Mouse (Mus musculus) kidney, embryonic 15.5 days (tissue): ENCODE data around the gene Cdkal1. TPM values are rescaled to one million over a fixed set of nuclear protein-coding genes. Genes with fewer than 3 reads are reported as not detected.

ENCODE experiments used
- ATAC-seq: fragments of 200-750 bp; cut with Nextera tagmentation; replicated peaks from 2 replicates; pipeline ENCODE4 v1.8.0; 2017; ENCODE audit warnings: moderate TSS enrichment; ENCODE audit not compliant: low FRiP score
- H3K27ac ChIP-seq: fragments of 300-500 bp; sonication (generic); 2 replicates; pipeline ENCODE4 v1.5.1; 2015; ENCODE audit warnings: mild to moderate bottlenecking, inconsistent platforms
- H3K27me3 ChIP-seq: fragments of 300-500 bp; sonication (generic); 2 replicates; pipeline ENCODE4 v1.6.1; 2015; ENCODE audit warnings: inconsistent platforms
- H3K36me3 ChIP-seq: fragments of 300-500 bp; sonication (generic); 2 replicates; pipeline ENCODE4 v1.6.1; 2015; ENCODE audit warnings: inconsistent platforms
- H3K4me1 ChIP-seq: fragments of 300-500 bp; sonication (generic); 2 replicates; pipeline ENCODE4 v1.6.1; 2015; ENCODE audit warnings: inconsistent platforms
- H3K4me2 ChIP-seq: fragments of 300-500 bp; sonication (generic); 2 replicates; pipeline ENCODE4 v1.6.1; 2015; ENCODE audit warnings: moderate library complexity, mild to moderate bottlenecking, inconsistent platforms
- H3K4me3 ChIP-seq: fragments of 300-500 bp; sonication (generic); replicated peaks from 2 replicates; pipeline ENCODE4 v1.5.1; 2015; ENCODE audit warnings: mild to moderate bottlenecking, inconsistent platforms
- H3K9ac ChIP-seq: fragments of 300-500 bp; sonication (generic); 2 replicates; pipeline ENCODE4 v1.6.1; 2015; ENCODE audit warnings: mild to moderate bottlenecking, inconsistent platforms
- H3K9me3 ChIP-seq: fragments of 300-500 bp; sonication (generic); replicated peaks from 2 replicates; pipeline ENCODE4 v1.6.1; 2016; ENCODE audit warnings: inconsistent platforms
- WGBS: fragments of 180-500 bp; shearing (Covaris S2); methylation state at CpG from one replicate; pipeline ENCODE4 v1.1.7; 2015; ENCODE audit warnings: mixed read lengths; 5-methylcytosine and 5-hydroxymethylcytosine counted together
- polyA plus RNA-seq: library from polyadenylated mRNA; unstranded; fragments of >200 nt; fragmentation: Nextera tagmentation; extraction: Ambion mirVana; gene quantifications from 2 replicates; pipeline ENCODE4 v1.2.1, GENCODE M21; 2015

The Cdkal1 gene
- polyA plus RNA-seq, 1 experiment from 2014 or later: 33.5 TPM

DNA sequence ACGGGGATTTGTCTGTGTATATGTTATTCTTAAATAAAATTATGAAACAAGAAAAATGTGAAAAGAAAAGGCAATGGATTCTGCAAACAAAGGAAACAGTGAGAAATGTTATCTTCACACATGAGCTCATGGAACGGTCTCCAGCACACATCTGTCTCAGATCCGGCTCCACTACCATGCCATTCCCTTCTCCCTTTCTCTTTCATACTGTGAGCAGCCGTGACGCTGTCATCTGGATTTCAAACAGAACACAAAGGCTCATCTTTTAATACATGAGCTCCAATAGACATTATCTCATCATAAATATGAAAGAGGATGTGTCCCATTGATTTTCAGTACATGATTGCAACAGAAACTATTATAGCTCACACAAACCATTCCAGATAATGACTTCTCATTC lies 265.3 kb downstream of the Cdkal1 start:
- no peaks in the 10 kb centered on the region for H3K4me1 ChIP-seq
- H3K27me3 ChIP-seq: no peaks in the 10 kb centered on the region
- H3K27ac ChIP-seq: no peak overlapping the region
- H3K36me3 ChIP-seq: 0 out of 2 replicates have a peak, but pooled peaks cover 4% of the 10 kb centered on the region
- no peak overlapping the region for H3K9ac ChIP-seq
- H3K9me3 ChIP-seq: peaks cover 3% of the 10 kb centered on the region; the same call in 1 of the 2 replicates
- no peak overlapping the region for H3K4me2 ChIP-seq
- WGBS: 93% methylated on average over 5 of the region's 5 CpGs
- no peak overlapping the region for H3K4me3 ChIP-seq
- no peak for ATAC-seq

DNA sequence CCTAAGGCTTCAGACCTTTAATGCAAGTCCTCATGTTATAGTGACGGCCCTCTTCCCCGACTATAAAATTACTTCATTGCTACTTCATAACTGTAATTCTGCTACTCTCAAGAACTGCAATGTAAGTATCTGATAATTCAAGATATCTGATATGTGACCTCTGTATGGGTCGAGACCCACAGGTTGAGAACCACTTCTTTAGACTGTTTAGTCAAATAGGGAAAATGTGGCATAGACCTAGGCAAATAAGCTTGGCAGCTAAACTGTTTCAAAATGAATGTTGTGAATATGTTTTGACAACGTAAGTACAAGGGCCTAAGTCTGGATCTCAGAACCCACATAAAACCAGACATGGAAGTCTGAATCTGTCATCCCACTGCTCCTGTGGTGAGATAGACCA lies 266.8 kb downstream of the Cdkal1 start:
- H3K27ac ChIP-seq: no peak overlapping the region
- no peaks in the 10 kb centered on the region for H3K4me1 ChIP-seq
- no peak overlapping the region for H3K9ac ChIP-seq
- H3K4me2 ChIP-seq: no peak overlapping the region
- no peaks in the 10 kb centered on the region for H3K27me3 ChIP-seq
- no peak for ATAC-seq
- H3K9me3 ChIP-seq: peaks cover 3% of the 10 kb centered on the region; the same call in 1 of the 2 replicates
- 0 out of 2 replicates have a peak, but pooled peaks cover 4% of the 10 kb centered on the region for H3K36me3 ChIP-seq
- H3K4me3 ChIP-seq: no peak overlapping the region
- 92% methylated on average over 4 of the region's 4 CpGs for WGBS

DNA sequence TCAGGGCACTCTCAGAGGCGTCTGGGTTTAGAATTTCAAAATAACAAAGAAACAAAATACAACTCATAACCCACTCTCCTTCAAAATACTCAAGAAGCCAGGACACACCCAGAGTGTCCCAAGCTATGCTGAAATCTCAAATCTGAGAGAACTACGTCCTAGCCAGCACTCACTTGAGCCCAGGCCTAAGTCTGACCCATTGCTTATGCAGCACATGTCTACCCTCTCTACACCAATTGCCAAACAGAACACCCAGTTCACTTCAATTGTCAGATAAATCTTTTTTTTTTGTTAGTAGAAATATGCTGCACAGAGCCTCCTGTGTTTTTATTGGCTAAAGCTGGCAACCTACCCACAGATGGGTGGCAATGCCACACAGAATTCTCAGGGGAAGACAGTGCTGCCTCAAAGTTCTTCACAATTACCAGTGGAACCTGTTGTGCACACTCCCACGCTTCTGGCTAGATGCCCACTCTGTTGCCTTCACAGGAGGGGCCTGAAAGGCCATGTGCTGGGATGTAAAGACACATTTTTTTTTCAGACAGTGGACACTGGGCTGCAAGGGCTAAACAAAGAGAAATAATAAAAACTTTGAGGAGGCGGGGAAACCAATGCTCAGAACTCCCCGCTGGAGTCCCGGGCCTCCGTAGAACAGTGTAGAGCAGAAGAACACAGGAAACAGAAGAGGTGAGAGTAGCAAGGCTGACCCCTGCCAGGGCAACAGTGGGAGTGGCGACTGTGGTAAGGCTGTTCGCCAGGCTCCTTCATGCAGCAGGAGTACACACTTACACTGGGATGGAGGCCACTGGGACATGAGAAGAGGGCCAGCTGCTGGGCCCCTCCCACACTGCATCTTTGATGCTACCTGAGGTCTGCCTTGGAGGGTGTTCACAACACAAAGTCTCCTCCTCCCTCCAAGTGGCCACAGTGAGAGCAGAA lies 273.4 kb downstream of the Cdkal1 start:
- H3K4me1 ChIP-seq: peaks cover 20% of the 10 kb centered on the region
- WGBS: 55% methylated on average over 9 of the region's 9 CpGs
- no peak overlapping the region for H3K27ac ChIP-seq
- H3K9ac ChIP-seq: no peak overlapping the region
- H3K4me3 ChIP-seq: no peak overlapping the region
- no peaks in the 10 kb centered on the region for H3K9me3 ChIP-seq
- no peaks in the 10 kb centered on the region for H3K36me3 ChIP-seq
- H3K4me2 ChIP-seq: no peak overlapping the region
- H3K27me3 ChIP-seq: no peaks in the 10 kb centered on the region
- ATAC-seq: 0 out of 2 replicates have a peak, but pooled peaks have one; percentile 40

DNA sequence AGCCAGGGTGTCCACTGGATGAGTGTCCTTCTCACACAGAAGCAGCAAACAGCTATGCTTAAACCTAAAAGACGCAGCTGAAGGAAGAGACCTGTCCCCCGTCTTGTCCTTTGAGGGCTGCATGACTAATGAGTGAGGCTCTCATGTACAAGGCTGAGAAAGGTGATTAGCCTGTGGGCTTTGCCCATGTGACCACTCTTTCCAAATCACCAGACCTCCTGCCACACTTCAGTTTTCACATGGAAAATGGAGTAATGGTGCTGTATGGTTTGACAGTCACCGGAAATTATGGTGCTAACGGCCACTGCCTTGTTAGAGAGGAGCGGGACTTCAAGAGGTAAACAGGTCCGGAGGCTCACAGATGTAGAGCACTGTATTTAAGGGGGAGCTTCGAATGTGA lies 274.7 kb downstream of the Cdkal1 start:
- H3K9me3 ChIP-seq: no peaks in the 10 kb centered on the region
- H3K4me3 ChIP-seq: no peak overlapping the region
- 0 out of 2 replicates have a peak, but pooled peaks have one; percentile 6 for ATAC-seq
- H3K27me3 ChIP-seq: no peaks in the 10 kb centered on the region
- H3K4me1 ChIP-seq: peaks cover 20% of the 10 kb centered on the region
- no peaks in the 10 kb centered on the region for H3K36me3 ChIP-seq
- H3K4me2 ChIP-seq: no peak overlapping the region
- 79% methylated on average over 7 of the region's 7 CpGs for WGBS
- no peak overlapping the region for H3K27ac ChIP-seq
- no peak overlapping the region for H3K9ac ChIP-seq

DNA sequence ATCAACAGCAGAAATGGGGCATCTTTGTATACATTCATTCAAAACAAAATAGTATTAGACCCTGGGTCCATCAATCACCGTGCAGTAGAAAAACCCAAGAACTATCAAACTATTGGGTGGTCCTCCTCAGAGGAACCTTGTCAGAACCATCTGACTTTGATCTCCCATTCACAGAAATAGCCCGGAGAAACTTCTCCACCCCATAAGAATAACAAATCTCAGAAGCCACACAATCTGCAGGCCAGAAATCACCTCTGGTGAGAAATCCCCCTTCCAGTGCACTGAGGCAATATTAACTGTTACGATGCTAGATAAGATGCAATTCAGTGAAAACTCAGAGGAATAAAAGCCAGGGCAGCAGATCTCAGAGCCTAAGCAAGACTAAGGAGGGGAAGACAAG lies 275.5 kb downstream of the Cdkal1 start:
- no peak overlapping the region for H3K4me3 ChIP-seq
- H3K9ac ChIP-seq: no peak overlapping the region
- no peak for ATAC-seq
- H3K4me1 ChIP-seq: peaks cover 20% of the 10 kb centered on the region
- WGBS: 42% methylated on average over 3 of the region's 3 CpGs
- no peak overlapping the region for H3K4me2 ChIP-seq
- no peaks in the 10 kb centered on the region for H3K9me3 ChIP-seq
- no peaks in the 10 kb centered on the region for H3K36me3 ChIP-seq
- no peak overlapping the region for H3K27ac ChIP-seq
- no peaks in the 10 kb centered on the region for H3K27me3 ChIP-seq

DNA sequence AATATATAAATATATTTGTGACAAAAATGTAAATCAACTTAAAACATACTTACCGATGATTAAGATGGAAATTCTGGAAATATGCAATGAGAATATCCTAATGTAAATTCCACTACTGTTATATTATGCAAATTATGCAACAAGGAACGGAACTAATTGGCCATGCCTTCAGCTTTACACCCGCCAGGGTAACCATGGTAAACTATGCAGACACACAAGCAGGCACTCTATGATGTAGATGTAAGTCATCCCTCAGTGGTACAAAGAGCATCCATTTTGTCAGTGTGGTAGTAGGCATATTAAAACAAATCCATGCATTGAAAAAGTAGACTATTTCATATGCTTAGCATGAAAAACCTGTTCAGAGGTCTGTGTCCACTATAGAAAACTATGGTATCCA lies 276.9 kb downstream of the Cdkal1 start:
- H3K27ac ChIP-seq: no peak overlapping the region
- 92% methylated on average over 3 of the region's 3 CpGs for WGBS
- H3K9me3 ChIP-seq: no peaks in the 10 kb centered on the region
- H3K4me1 ChIP-seq: peaks cover 20% of the 10 kb centered on the region
- H3K4me2 ChIP-seq: no peak overlapping the region
- H3K4me3 ChIP-seq: no peak overlapping the region
- no peak for ATAC-seq
- H3K27me3 ChIP-seq: no peaks in the 10 kb centered on the region
- H3K9ac ChIP-seq: no peak overlapping the region
- no peaks in the 10 kb centered on the region for H3K36me3 ChIP-seq

DNA sequence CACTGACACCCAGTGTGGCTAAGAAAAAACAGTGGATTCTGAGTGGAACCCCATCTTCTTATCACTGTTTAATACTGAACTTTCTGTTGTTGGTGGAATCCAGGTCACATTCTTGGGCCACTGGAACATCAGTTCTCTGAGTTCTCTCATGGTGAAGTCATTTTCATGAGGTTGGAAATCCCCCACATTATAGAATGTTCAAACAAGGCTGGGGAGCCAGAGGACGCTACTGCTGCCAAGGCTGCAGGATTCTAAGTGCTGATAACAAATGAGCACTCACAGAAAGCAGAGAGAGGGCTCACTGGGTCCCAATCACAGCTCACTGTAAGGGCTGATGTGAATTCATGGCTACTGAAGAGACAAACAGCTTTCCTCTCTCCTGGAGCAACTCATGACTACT lies 280.7 kb downstream of the Cdkal1 start:
- Histone ChIP-seq H3K9me3 (no peaks in the 10 kb centered on the region), H3K27me3 (no peaks in the 10 kb centered on the region), H3K4me2 (no peak overlapping the region), H3K27ac (no peak overlapping the region), H3K4me1 (peaks cover 5% of the 10 kb centered on the region; the same call in 1 of the 2 replicates), H3K36me3 (no peaks in the 10 kb centered on the region), H3K9ac (no peak overlapping the region), H3K4me3 (no peak overlapping the region)
- WGBS: 62% methylated on average over 1 of the region's 1 CpGs
- ATAC-seq: no peak

DNA sequence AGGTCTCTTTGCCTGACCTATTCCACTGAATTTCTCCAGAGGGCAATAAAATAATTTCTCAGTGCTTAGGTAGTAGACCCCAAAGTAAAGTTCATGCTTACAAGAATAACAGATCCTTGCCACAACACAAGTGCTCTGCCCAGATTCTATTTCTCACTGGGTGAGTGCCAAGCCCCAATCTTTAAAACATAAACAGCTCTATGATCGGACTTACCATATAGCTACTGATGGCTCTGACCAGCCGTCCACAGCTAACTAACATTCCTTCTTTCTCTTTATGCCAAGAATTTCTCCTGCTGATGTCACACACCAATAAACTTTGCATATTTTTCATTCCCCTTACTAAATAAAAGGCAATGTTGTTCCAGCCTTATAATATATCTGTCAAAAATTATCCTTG lies 283.0 kb downstream of the Cdkal1 start:
- Histone ChIP-seq H3K36me3 (no peaks in the 10 kb centered on the region), H3K4me1 (no peaks in the 10 kb centered on the region), H3K9ac (no peak overlapping the region), H3K4me3 (no peak overlapping the region), H3K4me2 (no peak overlapping the region), H3K9me3 (no peaks in the 10 kb centered on the region), H3K27me3 (no peaks in the 10 kb centered on the region), H3K27ac (peak overlapping the region; percentile 20; the same call in 1 of the 2 replicates)
- WGBS: 28% methylated on average over 2 of the region's 2 CpGs
- 0 out of 2 replicates have a peak, but pooled peaks have one; percentile 33 for ATAC-seq

DNA sequence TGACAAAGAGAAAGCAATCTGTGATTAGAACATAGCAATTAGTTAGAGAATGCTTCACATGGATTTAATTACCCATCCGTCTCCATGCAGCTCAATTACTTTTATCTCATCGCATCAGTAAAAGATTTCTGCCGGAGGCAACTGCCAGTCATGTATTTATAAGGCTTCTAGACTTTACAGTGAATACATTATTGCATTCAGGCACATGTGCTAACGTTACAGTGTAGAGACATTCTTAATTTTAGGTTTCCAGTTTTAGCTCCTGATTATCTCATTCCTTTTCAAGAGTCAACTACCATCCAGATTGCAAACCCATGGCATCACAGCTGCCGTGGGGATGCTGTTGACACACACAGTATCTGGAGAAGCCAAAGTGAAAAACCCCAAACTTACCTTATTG lies 289.8 kb downstream of the Cdkal1 start:
- WGBS: 70% methylated on average over 5 of the region's 5 CpGs
- H3K4me1 ChIP-seq: no peaks in the 10 kb centered on the region
- H3K36me3 ChIP-seq: no peaks in the 10 kb centered on the region
- H3K27me3 ChIP-seq: no peaks in the 10 kb centered on the region
- no peak overlapping the region for H3K4me3 ChIP-seq
- H3K27ac ChIP-seq: no peak overlapping the region
- no peak for ATAC-seq
- H3K9me3 ChIP-seq: no peaks in the 10 kb centered on the region
- no peak overlapping the region for H3K4me2 ChIP-seq
- no peak overlapping the region for H3K9ac ChIP-seq

DNA sequence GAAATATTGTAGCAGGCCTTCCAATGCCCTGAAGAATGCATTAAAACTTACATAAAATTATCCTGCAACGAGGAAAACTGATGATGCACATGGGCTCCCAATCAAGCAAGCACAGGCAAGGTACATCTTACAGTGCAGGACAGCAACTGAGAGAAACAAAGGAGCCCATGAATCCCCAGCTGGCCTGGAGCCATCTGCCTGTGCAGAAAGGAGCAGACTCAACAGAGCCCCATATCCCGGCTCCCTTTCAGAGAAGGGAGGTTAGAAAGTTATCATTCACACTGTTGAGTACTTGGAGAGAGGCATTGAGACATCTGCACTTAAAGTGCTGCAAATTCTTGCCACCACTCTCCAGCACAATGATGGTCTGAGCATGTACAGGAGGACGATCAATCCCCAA lies 296.3 kb downstream of the Cdkal1 start:
- no peak overlapping the region for H3K9ac ChIP-seq
- no peak overlapping the region for H3K4me3 ChIP-seq
- no peak overlapping the region for H3K4me2 ChIP-seq
- ATAC-seq: no peak
- H3K27me3 ChIP-seq: no peaks in the 10 kb centered on the region
- 0 out of 2 replicates have a peak, but pooled peaks cover 5% of the 10 kb centered on the region for H3K4me1 ChIP-seq
- no peaks in the 10 kb centered on the region for H3K9me3 ChIP-seq
- no peak overlapping the region for H3K27ac ChIP-seq
- H3K36me3 ChIP-seq: no peaks in the 10 kb centered on the region
- WGBS: 80% methylated on average over 3 of the region's 3 CpGs

DNA sequence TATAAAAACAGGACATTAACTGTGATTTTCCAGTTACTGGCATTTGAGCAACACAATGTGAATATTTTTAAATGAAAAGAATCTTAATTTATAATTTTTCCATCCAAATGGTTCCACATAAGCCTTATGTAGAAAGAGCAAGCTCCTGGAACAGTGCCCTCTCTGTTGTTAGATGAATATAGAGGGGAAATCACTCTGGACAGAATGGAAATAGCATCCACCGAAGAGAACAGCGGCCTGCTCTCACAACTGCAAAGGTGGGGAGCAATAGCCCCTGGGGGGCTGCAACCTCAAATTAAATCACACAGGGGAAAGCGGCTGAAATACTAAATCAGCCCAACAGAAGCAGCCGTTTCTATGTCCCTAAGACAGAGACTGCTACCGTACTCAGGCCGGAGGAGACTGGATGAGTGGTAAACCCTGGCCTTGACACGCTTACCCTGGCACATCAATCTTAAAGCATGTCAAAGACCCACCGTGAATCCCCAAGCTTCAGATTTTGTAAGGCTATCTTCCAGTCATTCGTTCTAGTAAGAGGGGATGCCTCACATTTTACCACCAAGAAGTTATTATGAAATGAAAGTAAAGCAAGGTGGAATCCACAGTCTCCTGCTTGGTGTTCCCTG lies 300.2 kb downstream of the Cdkal1 start:
- Histone ChIP-seq H3K4me1 (0 out of 2 replicates have a peak, but pooled peaks cover 5% of the 10 kb centered on the region), H3K27me3 (no peaks in the 10 kb centered on the region), H3K4me2 (no peak overlapping the region), H3K9me3 (no peaks in the 10 kb centered on the region), H3K9ac (no peak overlapping the region), H3K36me3 (no peaks in the 10 kb centered on the region), H3K4me3 (no peak overlapping the region), H3K27ac (no peak overlapping the region)
- ATAC-seq: no peak
- 58% methylated on average over 9 of the region's 9 CpGs for WGBS

DNA sequence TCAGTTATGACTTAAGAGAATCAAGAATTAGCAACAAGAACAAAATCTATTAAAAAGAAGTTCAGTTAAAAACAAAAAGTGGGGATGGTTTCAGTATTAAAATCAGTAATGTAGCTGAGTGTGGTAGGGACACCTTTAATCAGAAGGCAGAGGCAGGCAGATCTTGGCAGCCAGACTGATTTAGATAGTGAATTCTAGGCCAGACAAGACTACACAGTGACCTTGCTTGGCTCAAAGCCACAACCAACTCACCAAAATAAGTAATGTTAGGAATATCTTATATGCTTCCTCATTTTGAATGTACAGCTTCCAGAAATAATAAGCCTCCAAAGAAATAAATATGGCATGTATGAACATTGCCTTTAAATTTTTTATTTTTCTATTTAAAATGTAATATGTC lies 301.7 kb downstream of the Cdkal1 start:
- ATAC-seq: no peak
- H3K4me3 ChIP-seq: no peak overlapping the region
- H3K4me1 ChIP-seq: 0 out of 2 replicates have a peak, but pooled peaks cover 5% of the 10 kb centered on the region
- H3K9ac ChIP-seq: no peak overlapping the region
- H3K4me2 ChIP-seq: no peak overlapping the region
- H3K27me3 ChIP-seq: no peaks in the 10 kb centered on the region
- H3K36me3 ChIP-seq: no peaks in the 10 kb centered on the region
- no peaks in the 10 kb centered on the region for H3K9me3 ChIP-seq
- H3K27ac ChIP-seq: no peak overlapping the region
